Mouse (Mus musculus) midbrain, embryonic 13.5 days (tissue): ENCODE results near the gene Rai2. TPM values are rescaled to one million over a fixed set of nuclear protein-coding genes. Genes with fewer than 3 reads are reported as not detected.

ENCODE experiments used
- ATAC-seq: fragments of 200-750 bp; cut with Nextera tagmentation; 2 replicates; pipeline ENCODE4 v1.8.0; 2017; ENCODE audit warnings: mild to moderate bottlenecking, moderate TSS enrichment, moderate library complexity
- H3K27ac ChIP-seq: fragments of 300-500 bp; sonication (generic); 2 replicates; pipeline ENCODE4 v1.5.1; 2015; ENCODE audit warnings: inconsistent platforms, mild to moderate bottlenecking, moderate library complexity
- H3K27me3 ChIP-seq: fragments of 300-500 bp; sonication (generic); 2 replicates; pipeline ENCODE4 v1.6.1; 2015; ENCODE audit warnings: mild to moderate bottlenecking, inconsistent platforms
- H3K36me3 ChIP-seq: fragments of 300-500 bp; sonication (generic); 2 replicates; pipeline ENCODE4 v1.6.1; 2015; ENCODE audit warnings: mild to moderate bottlenecking, inconsistent platforms
- H3K4me1 ChIP-seq: fragments of 300-500 bp; sonication (generic); replicated peaks from 2 replicates; pipeline ENCODE4 v1.6.1; 2015; ENCODE audit warnings: inconsistent platforms
- H3K4me2 ChIP-seq: fragments of 300-500 bp; sonication (generic); replicated peaks from 2 replicates; pipeline ENCODE4 v1.6.1; 2015; ENCODE audit warnings: moderate library complexity, mild to moderate bottlenecking, inconsistent platforms
- H3K4me3 ChIP-seq: fragments of 300-500 bp; sonication (generic); replicated peaks from 2 replicates; pipeline ENCODE4 v1.5.1; 2015; ENCODE audit warnings: mild to moderate bottlenecking, inconsistent platforms
- H3K9ac ChIP-seq: fragments of 300-500 bp; sonication (generic); replicated peaks from 2 replicates; pipeline ENCODE4 v1.6.1; 2015; ENCODE audit warnings: mild to moderate bottlenecking, inconsistent platforms
- H3K9me3 ChIP-seq: fragments of 300-500 bp; sonication (generic); 2 replicates; pipeline ENCODE4 v1.6.1; 2016; ENCODE audit warnings: mild to moderate bottlenecking, inconsistent platforms
- WGBS: fragments of 180-500 bp; shearing (Covaris S2); methylation state at CpG from one replicate; pipeline ENCODE4 v1.1.7; 2015; 5-methylcytosine and 5-hydroxymethylcytosine counted together
- polyA plus RNA-seq: library from polyadenylated mRNA; unstranded; fragments of >200 nt; fragmentation: Nextera tagmentation; extraction: Ambion mirVana; gene quantifications from 2 replicates; pipeline ENCODE4 v1.2.1, GENCODE M21; 2015

Rai2 gene
- 11.0 and 12.0 TPM in 2 replicates for polyA plus RNA-seq

GRCm38 (mm10) chrX:161716865-161717763, at the start of gene Rai2:
Rai2 (plus strand) TSS chrX:161717069.
- ATAC-seq, result peak; percentile 89
- H3K27me3 ChIP-seq, result peaks cover 77% of the 10 kb centered on the region

GRCm38 (mm10) chrX:161689336-161689735, 27.5 kb upstream of the Rai2 start:
- no peak overlapping the region for H3K9ac ChIP-seq
- 68% methylated on average over 3 of the region's 3 CpGs for WGBS

More at GRCm38 (mm10) chrX:161716865-161717763, at the start of gene Rai2:
- Histone ChIP-seq H3K36me3 (no peaks in the 10 kb centered on the region), H3K27ac (peak within 1 kb of the TSS; percentile 77), H3K9me3 (no peaks in the 10 kb centered on the region), H3K9ac (peak within 1 kb of the TSS; percentile 81), H3K4me1 (peaks cover 6% of the 10 kb centered on the region), H3K4me3 (peak within 1 kb of the TSS; percentile 60), H3K4me2 (peak within 1 kb of the TSS; percentile 69)
- WGBS, result 23% methylated on average over 68 of the region's 79 CpGs

GRCm38 (mm10) chrX:161716503-161716864, 385 bp upstream of the Rai2 start:
- H3K27me3 ChIP-seq, result peaks cover 71% of the 10 kb centered on the region
- H3K9me3 ChIP-seq, result no peaks in the 10 kb centered on the region
- H3K4me3 ChIP-seq, result peak overlapping the region; percentile 60
- no peak overlapping the region for H3K27ac ChIP-seq
- peak overlapping the region; percentile 69 for H3K4me2 ChIP-seq
- WGBS, result 32% methylated on average over 9 of the region's 9 CpGs
- H3K36me3 ChIP-seq, result no peaks in the 10 kb centered on the region
- no peak overlapping the region; the same call in 1 of the 2 replicates for H3K9ac ChIP-seq
- peaks cover 6% of the 10 kb centered on the region for H3K4me1 ChIP-seq
- peak; percentile 55; the same call in 1 of the 2 replicates for ATAC-seq

More at GRCm38 (mm10) chrX:161689336-161689735, 27.5 kb upstream of the Rai2 start:
- Histone ChIP-seq H3K4me2 (no peak overlapping the region), H3K9me3 (no peaks in the 10 kb centered on the region), H3K4me1 (no peaks in the 10 kb centered on the region), H3K27me3 (peaks cover 36% of the 10 kb centered on the region), H3K27ac (no peak overlapping the region), H3K4me3 (no peak overlapping the region), H3K36me3 (no peaks in the 10 kb centered on the region)
- ATAC-seq, result no peak

GRCm38 (mm10) chrX:161717764-161718382, 1.0 kb downstream of the Rai2 start:
- peaks cover 84% of the 10 kb centered on the region for H3K27me3 ChIP-seq
- H3K4me1 ChIP-seq, result peaks cover 6% of the 10 kb centered on the region
- H3K4me3 ChIP-seq, result peak overlapping the region; percentile 60
- no peaks in the 10 kb centered on the region for H3K9me3 ChIP-seq
- H3K27ac ChIP-seq, result peak overlapping the region; percentile 77
- peak; percentile 59 for ATAC-seq
- no peaks in the 10 kb centered on the region for H3K36me3 ChIP-seq
- peak overlapping the region; percentile 81 for H3K9ac ChIP-seq
- H3K4me2 ChIP-seq, result peak overlapping the region; percentile 69
- WGBS, result 27% methylated on average over 26 of the region's 26 CpGs

- H3K4me1 ChIP-seq, result peaks cover 13% of the 10 kb centered on the region
- H3K36me3 ChIP-seq, result no peaks in the 10 kb centered on the region
- peak; percentile 35; the same call in 1 of the 2 replicates for ATAC-seq
- peak overlapping the region; percentile 81 for H3K9ac ChIP-seq
- H3K9me3 ChIP-seq, result no peaks in the 10 kb centered on the region
- H3K4me3 ChIP-seq, result peak overlapping the region; percentile 60
- H3K4me2 ChIP-seq, result peak overlapping the region; percentile 69
- no peak overlapping the region for H3K27ac ChIP-seq
- peaks cover 84% of the 10 kb centered on the region for H3K27me3 ChIP-seq
- WGBS, result 29% methylated on average over 11 of the region's 11 CpGs
Measured at GRCm38 (mm10) chrX:161718548-161718947, 1.7 kb downstream of the Rai2 start.

- no peak overlapping the region for H3K4me3 ChIP-seq
- no peak overlapping the region for H3K27ac ChIP-seq
- no peaks in the 10 kb centered on the region for H3K9me3 ChIP-seq
- no peak overlapping the region for H3K4me2 ChIP-seq
- H3K4me1 ChIP-seq, result peaks cover 14% of the 10 kb centered on the region
- no peak for ATAC-seq
- no peaks in the 10 kb centered on the region for H3K36me3 ChIP-seq
- no peak overlapping the region for H3K9ac ChIP-seq
- H3K27me3 ChIP-seq, result peaks cover 79% of the 10 kb centered on the region
- 71% methylated on average over 4 of the region's 4 CpGs for WGBS
Measured at GRCm38 (mm10) chrX:161721082-161721481, 4.2 kb downstream of the Rai2 start.

GRCm38 (mm10) chrX:161723391-161723808, 6.5 kb downstream of the Rai2 start:
- H3K9ac ChIP-seq, result no peak overlapping the region
- 19% methylated on average over 9 of the region's 9 CpGs for WGBS
- H3K36me3 ChIP-seq, result no peaks in the 10 kb centered on the region
- ATAC-seq, result no peak
- H3K4me1 ChIP-seq, result peaks cover 14% of the 10 kb centered on the region
- peaks cover 71% of the 10 kb centered on the region for H3K27me3 ChIP-seq
- H3K4me3 ChIP-seq, result no peak overlapping the region
- peak overlapping the region; percentile 32; the same call in 1 of the 2 replicates for H3K4me2 ChIP-seq
- H3K9me3 ChIP-seq, result no peaks in the 10 kb centered on the region
- peak overlapping the region; percentile 30; the same call in 1 of the 2 replicates for H3K27ac ChIP-seq

- Histone ChIP-seq H3K27ac (no peak overlapping the region), H3K27me3 (peaks cover 66% of the 10 kb centered on the region), H3K9ac (no peak overlapping the region), H3K9me3 (no peaks in the 10 kb centered on the region), H3K36me3 (no peaks in the 10 kb centered on the region), H3K4me2 (no peak overlapping the region), H3K4me1 (0 out of 2 replicates have a peak, but pooled peaks cover 9% of the 10 kb centered on the region), H3K4me3 (no peak overlapping the region)
- no peak for ATAC-seq
- 85% methylated on average over 1 of the region's 1 CpGs for WGBS
Measured at GRCm38 (mm10) chrX:161726257-161726656, 9.4 kb downstream of the Rai2 start.

- H3K4me2 ChIP-seq, result no peak overlapping the region
- 77% methylated on average over 4 of the region's 4 CpGs for WGBS
Measured at GRCm38 (mm10) chrX:161728507-161728906, 11.6 kb downstream of the Rai2 start.

GRCm38 (mm10) chrX:161730026-161730425, 13.2 kb downstream of the Rai2 start:
- H3K27me3 ChIP-seq, result peaks cover 63% of the 10 kb centered on the region
- H3K4me1 ChIP-seq, result no peaks in the 10 kb centered on the region
- H3K9me3 ChIP-seq, result no peaks in the 10 kb centered on the region
- H3K4me2 ChIP-seq, result no peak overlapping the region
- H3K4me3 ChIP-seq, result no peak overlapping the region
- no peak for ATAC-seq
- H3K9ac ChIP-seq, result no peak overlapping the region
- no peak overlapping the region for H3K27ac ChIP-seq
- H3K36me3 ChIP-seq, result no peaks in the 10 kb centered on the region

More at GRCm38 (mm10) chrX:161728507-161728906, 11.6 kb downstream of the Rai2 start:
- Histone ChIP-seq H3K4me1 (0 out of 2 replicates have a peak, but pooled peaks cover 2% of the 10 kb centered on the region), H3K9ac (no peak overlapping the region), H3K36me3 (no peaks in the 10 kb centered on the region), H3K4me3 (no peak overlapping the region), H3K27me3 (peaks cover 60% of the 10 kb centered on the region), H3K27ac (no peak overlapping the region), H3K9me3 (no peaks in the 10 kb centered on the region)
- no peak for ATAC-seq

GRCm38 (mm10) chrX:161731859-161732258, 15.0 kb downstream of the Rai2 start:
- WGBS, result 77% methylated on average over 3 of the region's 3 CpGs
- H3K27me3 ChIP-seq, result peaks cover 57% of the 10 kb centered on the region; the same call in 1 of the 2 replicates
- no peaks in the 10 kb centered on the region for H3K36me3 ChIP-seq
- H3K4me3 ChIP-seq, result no peak overlapping the region
- no peaks in the 10 kb centered on the region for H3K9me3 ChIP-seq
- H3K27ac ChIP-seq, result no peak overlapping the region
- ATAC-seq, result no peak
- no peak overlapping the region for H3K9ac ChIP-seq
- no peaks in the 10 kb centered on the region for H3K4me1 ChIP-seq
- no peak overlapping the region for H3K4me2 ChIP-seq
